Mouse (Mus musculus) cortical plate, adult 2 months (tissue): ENCODE results near the gene Ccdc85b. TPM values are rescaled to one million over a fixed set of nuclear protein-coding genes. Genes with fewer than 3 reads are reported as not detected.
A peak's percentile ranks its signal among the peaks of the same experiment; 100 is the strongest.
"Not testable (repeated sequence)": the region's sequence is repeated elsewhere in the genome, so short reads cannot be mapped to it uniquely, and the experiment has no call there.

Source experiments
- H3K27ac ChIP-seq: fragments of 200-500 bp; 2 replicates; pipeline ENCODE4 v1.5.1; 2012; ENCODE audit warnings: low read length, control low read depth, inconsistent platforms; ENCODE audit not compliant: insufficient read depth
- H3K4me1 ChIP-seq: fragments of 200-500 bp; 2 replicates; pipeline ENCODE4 v1.6.1; 2011; ENCODE audit warnings: low read length; ENCODE audit not compliant: control insufficient read depth, insufficient read depth
- H3K4me3 ChIP-seq: fragments of 200-500 bp; 2 replicates; pipeline ENCODE4 v1.5.1; 2011; ENCODE audit warnings: mild to moderate bottlenecking, low read length, control low read depth; ENCODE audit not compliant: insufficient read depth
- CTCF ChIP-seq: fragments of 200-500 bp; IDR thresholded peaks from 2 replicates; pipeline ENCODE4 v1.5.1; 2011; ENCODE audit warnings: mild to moderate bottlenecking, control low read depth, low read length; ENCODE audit not compliant: insufficient read depth; ENCODE audit errors: extremely low read depth
- POLR2A ChIP-seq: fragments of 200-500 bp; IDR thresholded peaks from 2 replicates; pipeline ENCODE4 v1.6.1; 2011; ENCODE audit warnings: mild to moderate bottlenecking, low read length, control low read depth; ENCODE audit not compliant: insufficient read depth; ENCODE audit errors: extremely low read depth
- polyA plus RNA-seq: library from polyadenylated mRNA; depleted of rRNA; stranded (reverse); fragments of >200 nt; gene quantifications from 2 replicates; pipeline ENCODE4 v1.2.3, GENCODE M21; 2012; rRNA removed

The Ccdc85b gene
- polyA plus RNA-seq, 1 experiment: 23.8 TPM

DNA sequence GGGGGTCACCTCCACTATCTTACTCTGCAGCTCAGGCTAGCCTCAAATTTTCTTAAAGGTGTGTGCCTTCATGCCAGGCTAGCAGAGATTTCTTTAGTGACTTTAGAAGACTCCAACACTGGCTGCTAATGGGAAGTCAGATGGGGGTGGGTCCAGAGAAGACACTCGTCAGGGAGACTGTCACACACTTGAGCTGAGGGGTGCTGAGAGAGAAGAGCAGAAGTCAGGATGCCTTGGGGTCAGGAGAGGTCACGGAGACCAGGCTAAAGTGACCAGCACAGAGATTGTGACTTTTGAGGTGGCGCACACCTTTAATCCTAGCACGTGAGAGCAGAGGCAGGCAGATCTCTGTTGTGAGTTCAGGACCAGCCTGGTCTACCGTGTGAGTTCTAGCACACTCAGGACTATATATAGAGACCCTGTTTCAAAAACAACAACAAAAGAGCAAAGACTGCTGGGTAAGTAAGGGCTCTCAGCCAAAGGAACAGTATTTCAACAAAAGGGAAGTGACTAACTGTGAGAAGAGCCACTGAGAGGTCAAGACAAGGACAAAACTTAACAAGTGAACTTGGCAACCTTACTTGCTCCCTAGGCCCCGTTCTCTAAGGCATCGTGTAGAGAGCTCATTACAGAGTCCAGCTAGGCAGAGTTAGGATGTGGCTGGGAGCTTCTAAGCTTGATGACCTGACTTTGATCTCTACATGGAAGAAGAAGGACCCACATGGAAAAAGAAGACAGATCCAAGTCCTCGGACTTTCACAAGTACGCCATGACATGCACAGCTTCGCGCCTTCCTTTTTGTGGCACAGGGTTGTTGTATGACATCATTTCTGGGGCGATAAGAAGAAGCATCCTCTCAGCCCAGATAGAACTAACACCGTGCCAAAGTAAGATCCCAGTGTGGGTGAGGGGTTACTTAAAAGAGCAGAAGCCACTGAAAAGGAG, 49.4 kb downstream of the Ccdc85b start:
- Histone ChIP-seq H3K4me3 (no peak overlapping the region), H3K27ac (0 out of 2 replicates have a peak overlapping the region, but pooled peaks have one; percentile 28), H3K4me1 (peaks cover 3% of the 10 kb centered on the region; the same call in 1 of the 2 replicates)
- TF ChIP-seq POLR2A (no peak), CTCF (no peak)

- peak overlapping the region; percentile 87 for H3K27ac ChIP-seq
- TF ChIP-seq POLR2A (no peak), CTCF (peak; percentile 61)
- H3K4me1 ChIP-seq: peaks cover 3% of the 10 kb centered on the region; the same call in 1 of the 2 replicates
- peak overlapping the region; percentile 64 for H3K4me3 ChIP-seq
These were observed 50.6 kb downstream of the Ccdc85b start for GRCm38 (mm10) chr19:5407133-5407532.

GRCm38 (mm10) chr19:5406531-5407126, 51.1 kb downstream of the Ccdc85b start:
- Histone ChIP-seq H3K27ac (peak overlapping the region; percentile 87), H3K4me3 (peak overlapping the region; percentile 64)
- not testable (repeated sequence) for H3K4me1 ChIP-seq
- TF ChIP-seq POLR2A: peak; percentile 80

DNA sequence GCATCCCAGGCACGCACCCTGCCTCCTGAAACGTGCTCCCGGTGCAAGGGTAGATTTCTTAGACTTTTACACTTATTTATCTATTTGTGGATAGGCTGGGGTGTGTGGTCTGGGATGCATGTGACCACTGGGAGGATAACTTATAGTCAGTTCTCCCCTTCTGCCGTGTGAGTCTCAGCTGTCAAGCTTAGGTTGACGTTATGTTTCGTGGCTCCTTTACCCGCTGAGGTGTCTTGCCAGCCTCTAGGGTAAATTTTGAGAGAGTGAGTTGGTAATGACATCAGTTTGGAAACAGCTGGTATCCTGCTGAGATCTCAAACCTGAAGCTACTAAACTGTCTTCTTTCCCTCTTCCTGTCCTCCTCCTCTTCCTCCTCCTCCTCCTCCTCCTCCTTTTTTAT, 51.8 kb downstream of the Ccdc85b start:
- no peak for TF ChIP-seq CTCF
- TF ChIP-seq POLR2A: no peak
- H3K27ac ChIP-seq: peak overlapping the region; percentile 91

More for the DNA sequence above, 51.8 kb downstream of the Ccdc85b start:
- Histone ChIP-seq H3K4me3 (peak overlapping the region; percentile 64), H3K4me1 (peaks cover 3% of the 10 kb centered on the region; the same call in 1 of the 2 replicates)

Other genes with a start within 250 kb of the Ccdc85b start
- 47.0 and 47.8 TPM in 2 replicates for gene Pacs1, start 184.8 kb downstream of the Ccdc85b start, polyA plus RNA-seq
- 151 and 159 TPM in 2 replicates for gene Sf3b2, start 162.4 kb downstream of the Ccdc85b start, polyA plus RNA-seq
- gene Gal3st3, start 159.6 kb downstream of the Ccdc85b start, polyA plus RNA-seq: 61.9 and 62.3 TPM in 2 replicates
- not detected in 2 replicates for gene Catsper1, start 122.2 kb downstream of the Ccdc85b start, polyA plus RNA-seq
- gene Cst6, start 108.3 kb downstream of the Ccdc85b start, polyA plus RNA-seq: 22.3 and 23.9 TPM in 2 replicates
- gene Eif1ad, start 91.2 kb downstream of the Ccdc85b start, polyA plus RNA-seq: 26.8 and 27.0 TPM in 2 replicates
- 92.0 and 104 TPM in 2 replicates for gene Banf1, start 90.7 kb downstream of the Ccdc85b start, polyA plus RNA-seq
- 71.0 and 76.4 TPM in 2 replicates for gene Sart1, start 69.2 kb downstream of the Ccdc85b start, polyA plus RNA-seq
- not detected in 2 replicates for gene Tsga10ip, start 55.4 kb downstream of the Ccdc85b start, polyA plus RNA-seq
- 285 and 320 TPM in 2 replicates for gene Drap1, start 32.9 kb downstream of the Ccdc85b start, polyA plus RNA-seq
- 99.8 and 101 TPM in 2 replicates for gene AI837181, start 32.8 kb downstream of the Ccdc85b start, polyA plus RNA-seq
- 0.21 TPM in 1 of 2 replicates, not detected in the other for gene Fosl1, start 10.3 kb downstream of the Ccdc85b start, polyA plus RNA-seq
- gene Fibp, start 2.7 kb upstream of the Ccdc85b start, polyA plus RNA-seq: 129 and 131 TPM in 2 replicates
- 0.27 and 0.53 TPM in 2 replicates for gene Ctsw, start 10.6 kb upstream of the Ccdc85b start, polyA plus RNA-seq
- 24.5 and 27.1 TPM in 2 replicates for gene Efemp2, start 16.1 kb upstream of the Ccdc85b start, polyA plus RNA-seq
- gene Mus81, start 30.5 kb upstream of the Ccdc85b start, polyA plus RNA-seq: 38.6 and 39.5 TPM in 2 replicates
- gene Cfl1, start 32.6 kb upstream of the Ccdc85b start, polyA plus RNA-seq: 1,356 and 1,455 TPM in 2 replicates
- 4.7 and 5.7 TPM in 2 replicates for gene 1700020D05Rik, start 45.9 kb upstream of the Ccdc85b start, polyA plus RNA-seq
- gene Snx32, start 52.6 kb upstream of the Ccdc85b start, polyA plus RNA-seq: 150 and 162 TPM in 2 replicates
- gene Ovol1, start 102.8 kb upstream of the Ccdc85b start, polyA plus RNA-seq: 0.02 and 0.04 TPM in 2 replicates
- 3.2 and 3.3 TPM in 2 replicates for gene Ap5b1, start 110.1 kb upstream of the Ccdc85b start, polyA plus RNA-seq
- gene Rnaseh2c, start 144.0 kb upstream of the Ccdc85b start, polyA plus RNA-seq: 50.2 and 61.3 TPM in 2 replicates
- gene Kat5, start 152.3 kb upstream of the Ccdc85b start, polyA plus RNA-seq: 111 and 115 TPM in 2 replicates
- 30.9 and 32.5 TPM in 2 replicates for gene Rela, start 179.6 kb upstream of the Ccdc85b start, polyA plus RNA-seq
- gene Sipa1, start 205.8 kb upstream of the Ccdc85b start, polyA plus RNA-seq: 16.9 and 17.7 TPM in 2 replicates
- gene Map3k11, start 230.8 kb upstream of the Ccdc85b start, polyA plus RNA-seq: 21.1 and 23.1 TPM in 2 replicates
- gene Pcnx3, start 231.0 kb upstream of the Ccdc85b start, polyA plus RNA-seq: 59.9 and 60.8 TPM in 2 replicates
- 0.09 and 0.23 TPM in 2 replicates for gene Kcnk7, start 246.5 kb upstream of the Ccdc85b start, polyA plus RNA-seq